Mouse (Mus musculus) kidney, postnatal 0 days (tissue): ENCODE data around the gene Gm17662. TPM values are rescaled to one million over a fixed set of nuclear protein-coding genes. Genes with fewer than 3 reads are reported as not detected.
A peak's percentile ranks its signal among the peaks of the same experiment; 100 is the strongest.

ENCODE experiments used
- ATAC-seq: fragments of 200-750 bp; cut with Nextera tagmentation; replicated peaks from 2 replicates; pipeline ENCODE4 v1.8.0; 2017; ENCODE audit warnings: low read depth, moderate number of reproducible peaks, moderate TSS enrichment, moderate library complexity; ENCODE audit not compliant: low FRiP score
- DNase-seq: peaks from one replicate; pipeline ENCODE4 v3.0.0-alpha.2; 2016; ENCODE audit warnings: low spot score
- H3K27ac ChIP-seq: fragments of 300-500 bp; sonication (generic); 2 replicates; pipeline ENCODE4 v1.5.1; 2014; ENCODE audit warnings: mild to moderate bottlenecking
- H3K27me3 ChIP-seq: fragments of 300-500 bp; sonication (generic); 2 replicates; pipeline ENCODE4 v1.6.1; 2014; ENCODE audit warnings: low read length, mixed read lengths; ENCODE audit not compliant: insufficient read depth
- H3K36me3 ChIP-seq: fragments of 300-500 bp; sonication (generic); 2 replicates; pipeline ENCODE4 v1.6.1; 2014; ENCODE audit warnings: low read length, mixed read lengths; ENCODE audit not compliant: insufficient read depth
- H3K4me1 ChIP-seq: fragments of 300-500 bp; sonication (generic); replicated peaks from 2 replicates; pipeline ENCODE4 v1.6.1; 2014; ENCODE audit warnings: antibody characterized with exemption, low read length, mixed read lengths; ENCODE audit not compliant: insufficient read depth
- H3K4me2 ChIP-seq: fragments of 300-500 bp; sonication (generic); 2 replicates; pipeline ENCODE4 v1.6.1; 2014; ENCODE audit warnings: mild to moderate bottlenecking, low read length, moderate library complexity, mixed read lengths
- H3K4me3 ChIP-seq: fragments of 300-500 bp; sonication (generic); replicated peaks from 2 replicates; pipeline ENCODE4 v1.5.1; 2014; ENCODE audit warnings: low read depth, low read length
- H3K9ac ChIP-seq: fragments of 300-500 bp; sonication (generic); 2 replicates; pipeline ENCODE4 v1.6.1; 2014; ENCODE audit warnings: low read depth, low read length
- H3K9me3 ChIP-seq: fragments of 300-500 bp; sonication (generic); replicated peaks from 2 replicates; pipeline ENCODE4 v1.6.1; 2016; ENCODE audit warnings: low read length, inconsistent platforms, mixed read lengths
- CTCF ChIP-seq: IDR thresholded peaks from 2 replicates; pipeline ENCODE4 v1.5.1; 2016; ENCODE audit warnings: antibody characterized with exemption, low read depth, mild to moderate bottlenecking, moderate library complexity
- WGBS: fragments of 180-500 bp; shearing (Covaris S2); extraction: QIAGEN DNeasy Blood & Tissue Kit; methylation state at CpG from one replicate; pipeline ENCODE4 v1.1.7; 2014; 5-methylcytosine and 5-hydroxymethylcytosine counted together
- polyA plus RNA-seq: library from polyadenylated mRNA; unstranded; fragments of >200 nt; fragmentation: Nextera tagmentation; extraction: Ambion mirVana; gene quantifications from 2 replicates; pipeline ENCODE4 v1.2.1, GENCODE M21; 2015

Gm17662 gene
- polyA plus RNA-seq, 1 experiment from 2014 or later = not detected

DNA sequence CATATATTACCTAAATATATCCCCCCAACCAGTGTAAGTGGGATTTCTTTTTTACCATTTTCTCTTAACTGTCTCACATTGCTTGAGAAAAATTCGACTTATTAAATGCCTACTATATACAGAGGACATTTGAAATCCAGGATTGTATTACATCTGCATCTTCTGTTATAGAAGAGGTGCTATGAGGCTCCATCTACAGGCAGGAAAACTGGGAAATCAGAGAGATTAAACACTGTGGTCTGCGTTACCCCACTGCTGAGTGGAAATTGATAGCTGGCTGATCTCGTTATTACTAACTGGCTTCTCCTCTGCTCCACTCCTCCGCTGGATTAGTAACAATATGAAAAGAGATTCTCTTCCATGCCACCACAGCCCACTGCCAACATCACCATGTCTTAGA, 18.7 kb downstream of the Gm17662 start:
- no peak overlapping the region for H3K4me2 ChIP-seq
- H3K9ac ChIP-seq = no peak overlapping the region
- no peaks in the 10 kb centered on the region for H3K36me3 ChIP-seq
- ATAC-seq (no peak), DNase-seq (no peak)
- no peaks in the 10 kb centered on the region for H3K9me3 ChIP-seq
- H3K4me1 ChIP-seq = no peaks in the 10 kb centered on the region
- H3K4me3 ChIP-seq = no peak overlapping the region
- no peak overlapping the region for H3K27ac ChIP-seq
- H3K27me3 ChIP-seq = no peaks in the 10 kb centered on the region
- 56% methylated on average over 4 of the region's 4 CpGs for WGBS
- no peak for TF ChIP-seq CTCF

DNA sequence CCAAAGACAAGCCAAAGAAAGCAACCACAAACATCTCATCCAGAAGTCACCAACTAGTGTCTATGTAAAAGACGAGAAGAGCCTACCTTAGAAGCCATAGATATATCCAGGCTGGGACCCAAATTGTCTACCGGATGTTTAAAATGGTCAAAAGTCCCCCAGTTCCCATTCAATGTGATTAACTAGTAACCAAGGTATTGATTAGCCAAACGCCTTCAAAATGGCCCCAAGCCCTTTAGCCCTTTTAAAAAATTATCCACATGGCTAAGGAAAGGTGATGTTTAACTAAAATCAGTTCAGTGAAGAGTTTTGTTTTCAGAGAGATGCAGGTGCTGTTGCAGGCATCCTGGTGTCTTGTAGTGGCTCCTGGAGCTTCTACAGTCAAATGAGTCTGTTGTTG, 19.2 kb downstream of the Gm17662 start, which contains the start of gene C8a:
TSS of gene C8a (minus strand) at position 76 of the 400 bp plus-strand sequence.
- no peak within 1 kb of the TSS for H3K27ac ChIP-seq
- H3K4me2 ChIP-seq = no peak within 1 kb of the TSS
- DNase-seq (no peak), ATAC-seq (no peak)
- WGBS = 71% methylated on average over 3 of the region's 3 CpGs
- H3K36me3 ChIP-seq = no peaks in the 10 kb centered on the region
- no peaks in the 10 kb centered on the region for H3K27me3 ChIP-seq
- TF ChIP-seq CTCF = no peak
- no peak within 1 kb of the TSS for H3K4me3 ChIP-seq
- no peak within 1 kb of the TSS for H3K9ac ChIP-seq
- H3K9me3 ChIP-seq = no peaks in the 10 kb centered on the region
- no peaks in the 10 kb centered on the region for H3K4me1 ChIP-seq

DNA sequence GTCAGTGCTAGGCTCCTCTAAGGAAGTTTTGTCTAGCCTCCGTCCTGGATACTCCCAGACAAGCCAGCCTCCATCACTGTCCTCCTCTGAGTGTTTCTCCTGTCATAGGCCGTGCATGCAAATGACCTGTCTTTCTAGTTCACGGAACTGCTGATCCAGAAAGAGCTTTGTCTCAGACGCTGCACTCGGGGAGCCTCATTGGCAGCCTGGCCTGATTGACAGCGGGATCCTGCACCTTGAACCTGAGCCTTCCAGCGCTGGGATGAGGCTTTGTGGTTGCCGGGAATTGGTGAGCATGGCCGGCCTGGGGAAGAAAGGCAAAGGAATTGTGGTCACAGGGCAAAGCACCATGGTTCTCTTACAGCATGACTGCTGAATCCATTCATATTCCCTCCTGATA, 30.4 kb downstream of the Gm17662 start:
- Histone ChIP-seq H3K36me3 (no peaks in the 10 kb centered on the region), H3K9me3 (no peaks in the 10 kb centered on the region), H3K4me1 (0 out of 2 replicates have a peak, but pooled peaks cover 3% of the 10 kb centered on the region), H3K4me3 (no peak overlapping the region), H3K9ac (no peak overlapping the region), H3K27me3 (no peaks in the 10 kb centered on the region), H3K27ac (no peak overlapping the region), H3K4me2 (no peak overlapping the region)
- 56% methylated on average over 9 of the region's 9 CpGs for WGBS
- DNase-seq (no peak), ATAC-seq (no peak)
- TF ChIP-seq CTCF = no peak

DNA sequence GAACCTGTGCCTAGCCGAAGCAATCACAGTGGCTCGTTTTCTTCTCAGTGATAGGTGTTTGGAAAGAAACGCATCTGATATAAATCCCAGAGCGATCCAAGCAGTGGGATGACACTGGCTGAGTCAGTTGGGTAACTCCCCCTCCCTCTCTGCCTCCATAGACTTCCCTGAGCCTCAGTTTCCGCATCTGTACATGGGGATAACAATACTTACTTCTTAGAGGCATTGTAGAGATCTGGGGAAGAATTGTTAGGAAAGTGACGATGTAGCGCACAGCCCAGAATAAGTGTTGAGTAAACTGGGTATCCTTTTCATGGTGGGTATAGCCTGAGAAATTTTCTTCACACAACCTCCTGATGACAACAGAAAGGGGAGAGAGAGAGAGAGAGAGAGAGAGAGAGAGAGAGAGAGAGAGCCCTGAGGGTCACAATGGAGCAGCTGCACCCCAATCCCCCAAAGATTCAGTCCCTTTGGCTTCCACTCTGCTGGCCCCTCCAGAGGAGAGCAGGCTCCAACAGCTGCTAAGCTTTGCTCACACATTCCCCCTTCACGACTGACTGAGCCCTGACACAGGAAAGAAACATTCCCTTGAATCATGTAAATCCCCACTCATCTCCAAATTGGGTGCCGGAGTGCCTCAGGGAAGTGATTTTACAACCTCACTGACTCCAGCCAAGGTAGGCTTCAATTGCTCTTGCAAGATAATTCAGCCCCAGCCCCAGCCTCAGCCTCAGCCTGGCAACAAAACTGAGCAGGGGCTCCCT, 31.6 kb downstream of the Gm17662 start:
- 69% methylated on average over 9 of the region's 9 CpGs for WGBS
- ATAC-seq (no peak), DNase-seq (peak; percentile 25)
- H3K27ac ChIP-seq = no peak overlapping the region
- H3K4me2 ChIP-seq = no peak overlapping the region
- H3K9me3 ChIP-seq = no peaks in the 10 kb centered on the region
- no peaks in the 10 kb centered on the region for H3K27me3 ChIP-seq
- no peak overlapping the region for H3K9ac ChIP-seq
- no peak overlapping the region for H3K4me3 ChIP-seq
- 0 out of 2 replicates have a peak, but pooled peaks cover 3% of the 10 kb centered on the region for H3K4me1 ChIP-seq
- no peaks in the 10 kb centered on the region for H3K36me3 ChIP-seq
- TF ChIP-seq CTCF = no peak

DNA sequence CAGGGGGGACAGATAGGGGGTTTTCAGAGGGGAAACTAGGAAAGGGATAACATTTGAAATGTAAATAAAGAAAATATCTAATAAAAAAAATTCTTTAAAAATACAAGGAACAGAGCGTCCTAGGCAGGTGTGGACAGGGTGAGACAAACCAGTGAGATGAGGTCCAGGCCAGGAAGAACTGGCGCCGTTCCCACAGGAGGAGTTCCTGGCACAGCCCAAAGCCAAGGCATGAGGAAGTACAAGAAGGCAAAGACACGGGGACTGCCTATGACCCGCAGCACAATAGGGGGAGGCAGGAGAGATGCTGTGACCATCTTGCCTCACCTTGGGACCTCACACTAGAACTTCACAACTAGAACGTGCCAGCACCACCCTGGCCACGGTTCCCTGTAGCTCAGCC, 34.6 kb downstream of the Gm17662 start:
- Histone ChIP-seq H3K27me3 (no peaks in the 10 kb centered on the region), H3K9me3 (no peaks in the 10 kb centered on the region), H3K27ac (no peak overlapping the region), H3K36me3 (no peaks in the 10 kb centered on the region), H3K9ac (no peak overlapping the region), H3K4me2 (no peak overlapping the region), H3K4me3 (no peak overlapping the region), H3K4me1 (0 out of 2 replicates have a peak, but pooled peaks cover 3% of the 10 kb centered on the region)
- DNase-seq (no peak), ATAC-seq (no peak)
- no peak for TF ChIP-seq CTCF
- WGBS = 70% methylated on average over 7 of the region's 7 CpGs

DNA sequence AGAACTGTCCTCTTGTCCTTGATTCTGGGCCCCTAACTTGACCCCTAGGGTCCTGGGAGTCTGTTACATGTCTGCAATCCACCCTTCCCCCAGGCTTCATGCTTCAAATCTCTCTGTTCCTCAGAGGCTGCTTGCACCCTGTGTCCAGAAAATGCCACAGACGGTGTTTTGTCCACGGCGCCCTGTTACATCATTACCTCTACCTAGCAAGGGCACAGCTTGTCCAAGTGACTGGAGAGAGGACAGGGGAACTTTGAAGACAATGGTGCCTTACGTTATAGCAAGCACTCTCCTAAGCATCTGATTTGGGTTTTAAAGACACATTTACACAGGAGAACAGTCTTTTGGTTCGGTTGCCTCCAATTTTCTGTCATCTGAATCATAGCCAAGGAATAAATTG, 36.5 kb downstream of the Gm17662 start:
- Histone ChIP-seq H3K9ac (no peak overlapping the region), H3K4me1 (0 out of 2 replicates have a peak, but pooled peaks cover 2% of the 10 kb centered on the region), H3K27ac (no peak overlapping the region), H3K36me3 (no peaks in the 10 kb centered on the region), H3K27me3 (no peaks in the 10 kb centered on the region), H3K4me3 (no peak overlapping the region), H3K9me3 (no peaks in the 10 kb centered on the region), H3K4me2 (no peak overlapping the region)
- no peak for ATAC-seq
- no peak for DNase-seq
- WGBS = 81% methylated on average over 5 of the region's 5 CpGs
- no peak for TF ChIP-seq CTCF
